Mouse (Mus musculus): ENCODE measurements around the gene Tab3.

Tab3 gene

DNA sequence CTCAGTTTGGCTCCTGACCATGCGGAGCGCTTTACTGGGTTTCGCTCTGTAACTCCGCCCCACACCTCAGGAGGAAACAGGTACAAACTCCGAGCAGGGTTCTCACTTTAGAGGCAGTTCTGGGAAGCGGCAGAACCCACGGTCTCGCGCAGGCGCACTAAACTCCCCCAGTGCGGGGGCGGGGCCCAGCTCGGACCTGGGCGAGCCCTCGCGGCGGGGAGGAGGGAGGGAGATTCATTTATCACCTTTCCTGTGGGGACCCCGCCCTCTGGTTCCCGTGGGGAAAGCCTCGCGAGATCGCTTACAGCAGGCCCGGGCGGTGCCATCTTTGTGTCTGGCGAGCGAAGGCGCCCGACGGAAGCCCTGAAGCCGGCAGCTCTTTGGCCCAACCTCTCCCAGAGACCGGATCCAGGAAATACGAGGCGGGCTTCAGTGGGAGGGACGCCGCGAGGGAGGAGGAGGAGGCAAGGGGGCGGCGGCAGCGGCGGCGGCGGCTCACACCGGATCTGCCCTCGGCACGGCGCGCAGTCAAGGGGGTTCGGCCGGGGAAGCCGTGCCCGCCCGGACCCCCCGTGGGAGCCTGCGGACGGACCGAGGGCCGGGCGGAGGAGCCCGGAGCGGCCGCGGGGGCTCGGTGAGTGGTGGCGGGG, at the start of gene Tab3:
Gene Tab3 (plus strand): TSS at position 491 of the 650 bp plus-strand sequence.
- TF ChIP-seq POU5F1 (IDR thresholded peaks at IDR 0.05; ENCODE audit: borderline replicate concordance, low read length) (no peak), CTCF (conservative IDR thresholded peaks at IDR 0.05; ENCODE audit: low read length) (no peak), NANOG (IDR thresholded peaks at IDR 0.05; ENCODE audit: borderline replicate concordance, low read length) (no peak)
- Histone ChIP-seq H3K4me3 (replicated peaks; ENCODE audit: low read length) (peak within 1 kb of the TSS; percentile 86), H3K9me3 (ENCODE audit: low read length) (no peaks in the 10 kb centered on the region), H3K27me3 (ENCODE audit: insufficient read depth, low read length) (no peaks in the 10 kb centered on the region), H3K4me1 (replicated peaks; ENCODE audit: low read depth, low read length) (peaks cover 11% of the 10 kb centered on the region), H3K36me3 (ENCODE audit: insufficient read depth, low read length) (no peaks in the 10 kb centered on the region)

DNA sequence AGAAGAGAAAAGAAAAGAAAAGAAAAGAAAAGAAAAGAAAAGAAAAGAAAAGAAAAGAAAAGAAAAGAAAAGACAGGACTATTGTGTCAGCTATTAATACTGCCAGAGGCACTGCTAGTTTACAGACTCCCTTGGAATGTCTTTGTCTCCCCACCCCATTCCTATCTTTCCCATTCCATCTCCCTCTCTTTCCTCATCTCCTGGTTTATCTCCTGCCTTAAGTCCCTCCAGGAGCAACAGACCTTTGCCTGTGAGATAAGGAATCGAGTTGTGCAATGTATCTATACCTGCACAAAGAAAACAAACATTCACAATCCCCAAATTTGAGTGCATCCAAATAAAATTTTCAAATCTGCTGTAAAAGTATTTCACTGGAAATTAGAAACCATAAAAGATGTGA, 48.3 kb upstream of the Tab3 start:
- no peak for TF ChIP-seq NANOG (IDR thresholded peaks at IDR 0.05; ENCODE audit: borderline replicate concordance, low read length)
- TF ChIP-seq CTCF (conservative IDR thresholded peaks at IDR 0.05; ENCODE audit: low read length): no peak
- TF ChIP-seq POU5F1 (IDR thresholded peaks at IDR 0.05; ENCODE audit: borderline replicate concordance, low read length): no peak
- H3K9me3 ChIP-seq (ENCODE audit: low read length): no peaks in the 10 kb centered on the region
- H3K36me3 ChIP-seq (ENCODE audit: insufficient read depth, low read length): no peaks in the 10 kb centered on the region
- H3K4me3 ChIP-seq (replicated peaks; ENCODE audit: low read length): no peak overlapping the region
- H3K4me1 ChIP-seq (replicated peaks; ENCODE audit: low read depth, low read length): no peaks in the 10 kb centered on the region
- H3K27me3 ChIP-seq (ENCODE audit: insufficient read depth, low read length): no peaks in the 10 kb centered on the region

DNA sequence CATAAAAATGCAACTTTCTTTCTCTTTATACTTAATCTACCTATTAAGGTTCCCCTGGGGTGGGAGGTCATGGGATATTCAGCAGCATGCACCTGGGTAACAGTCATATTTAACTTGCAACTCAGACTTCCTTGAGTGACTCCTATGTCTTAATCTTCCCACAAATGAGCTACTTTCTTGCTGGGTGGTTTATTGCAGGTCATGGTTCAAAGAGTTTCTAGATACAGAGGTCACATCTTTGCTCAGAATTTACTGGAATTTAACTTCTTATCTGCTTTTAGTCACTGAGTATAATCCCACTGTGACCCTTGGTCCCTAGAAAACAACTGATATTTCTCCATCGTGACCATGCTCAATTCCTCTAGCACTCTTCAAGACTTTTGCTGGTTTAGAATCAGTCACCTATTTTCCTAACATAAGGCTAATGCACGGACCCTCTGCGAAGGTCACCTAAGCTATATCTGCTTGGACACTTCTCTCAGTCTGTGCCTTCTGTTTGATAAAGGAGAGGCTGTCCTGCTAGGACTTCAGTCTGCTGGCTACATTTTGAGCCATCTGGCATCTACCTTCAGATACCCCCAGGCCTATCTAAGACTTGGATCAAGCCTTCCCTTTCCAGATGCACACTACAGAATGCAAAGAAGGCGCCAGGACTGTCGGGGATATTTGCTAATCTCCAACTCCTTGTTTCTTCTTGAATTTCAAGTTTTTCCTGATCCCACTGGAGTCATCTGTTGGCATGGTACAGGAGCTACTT, 47.4 kb upstream of the Tab3 start:
- no peaks in the 10 kb centered on the region for H3K36me3 ChIP-seq (ENCODE audit: insufficient read depth, low read length)
- no peak for TF ChIP-seq CTCF (conservative IDR thresholded peaks at IDR 0.05; ENCODE audit: low read length)
- TF ChIP-seq NANOG (IDR thresholded peaks at IDR 0.05; ENCODE audit: borderline replicate concordance, low read length): no peak
- TF ChIP-seq POU5F1 (IDR thresholded peaks at IDR 0.05; ENCODE audit: borderline replicate concordance, low read length): no peak
- H3K27me3 ChIP-seq (ENCODE audit: insufficient read depth, low read length): no peaks in the 10 kb centered on the region
- no peaks in the 10 kb centered on the region for H3K9me3 ChIP-seq (ENCODE audit: low read length)
- H3K4me3 ChIP-seq (replicated peaks; ENCODE audit: low read length): no peak overlapping the region
- no peaks in the 10 kb centered on the region for H3K4me1 ChIP-seq (replicated peaks; ENCODE audit: low read depth, low read length)

DNA sequence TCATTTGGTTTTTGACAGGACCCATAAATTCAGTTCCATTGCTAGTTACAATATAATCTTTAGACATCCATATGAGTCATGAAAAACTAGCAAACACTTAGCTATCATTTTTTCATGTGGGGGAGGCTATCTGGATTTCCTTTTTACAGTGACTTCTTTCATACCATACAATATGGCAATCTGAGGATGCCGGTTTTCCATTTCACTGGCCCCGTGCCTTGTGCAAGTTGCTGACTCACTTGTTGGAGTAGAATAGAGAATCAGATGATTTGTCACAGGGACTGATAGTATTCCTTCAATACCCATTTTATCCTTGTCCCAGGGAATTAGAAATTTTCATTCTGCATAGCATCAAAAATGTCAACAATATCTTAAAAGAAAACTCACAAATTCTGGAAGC, 14.9 kb upstream of the Tab3 start:
- no peak overlapping the region for H3K4me3 ChIP-seq (replicated peaks; ENCODE audit: low read length)
- H3K36me3 ChIP-seq (ENCODE audit: insufficient read depth, low read length): no peaks in the 10 kb centered on the region
- H3K9me3 ChIP-seq (ENCODE audit: low read length): no peaks in the 10 kb centered on the region
- H3K27me3 ChIP-seq (ENCODE audit: insufficient read depth, low read length): no peaks in the 10 kb centered on the region
- H3K4me1 ChIP-seq (replicated peaks; ENCODE audit: low read depth, low read length): no peaks in the 10 kb centered on the region
- no peak for TF ChIP-seq NANOG (IDR thresholded peaks at IDR 0.05; ENCODE audit: borderline replicate concordance, low read length)
- no peak for TF ChIP-seq CTCF (conservative IDR thresholded peaks at IDR 0.05; ENCODE audit: low read length)
- no peak for TF ChIP-seq POU5F1 (IDR thresholded peaks at IDR 0.05; ENCODE audit: borderline replicate concordance, low read length)

DNA sequence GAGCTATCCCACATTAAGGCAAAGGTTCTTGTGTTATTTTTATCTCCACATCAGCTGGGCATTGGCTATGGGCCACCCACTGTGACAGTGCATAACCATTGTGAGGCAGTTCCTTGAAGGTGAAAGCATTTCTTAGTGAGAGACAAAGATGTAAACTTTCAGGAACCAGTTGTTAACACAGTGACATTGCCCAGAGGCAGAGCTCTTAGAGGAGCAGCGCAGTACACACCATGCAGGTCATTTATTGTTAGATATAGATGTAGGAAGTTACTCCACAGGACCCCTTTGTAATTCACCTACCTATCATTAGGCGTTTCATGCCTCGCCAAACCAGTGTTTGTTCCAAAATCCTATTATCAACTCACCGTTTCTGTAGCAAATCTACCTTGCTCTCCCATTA, 7.6 kb upstream of the Tab3 start:
- no peak overlapping the region for H3K4me3 ChIP-seq (replicated peaks; ENCODE audit: low read length)
- TF ChIP-seq NANOG (IDR thresholded peaks at IDR 0.05; ENCODE audit: borderline replicate concordance, low read length) (peak; percentile 63), CTCF (conservative IDR thresholded peaks at IDR 0.05; ENCODE audit: low read length) (no peak)
- no peaks in the 10 kb centered on the region for H3K27me3 ChIP-seq (ENCODE audit: insufficient read depth, low read length)
- no peaks in the 10 kb centered on the region for H3K4me1 ChIP-seq (replicated peaks; ENCODE audit: low read depth, low read length)
- no peaks in the 10 kb centered on the region for H3K9me3 ChIP-seq (ENCODE audit: low read length)
- no peaks in the 10 kb centered on the region for H3K36me3 ChIP-seq (ENCODE audit: insufficient read depth, low read length)

DNA sequence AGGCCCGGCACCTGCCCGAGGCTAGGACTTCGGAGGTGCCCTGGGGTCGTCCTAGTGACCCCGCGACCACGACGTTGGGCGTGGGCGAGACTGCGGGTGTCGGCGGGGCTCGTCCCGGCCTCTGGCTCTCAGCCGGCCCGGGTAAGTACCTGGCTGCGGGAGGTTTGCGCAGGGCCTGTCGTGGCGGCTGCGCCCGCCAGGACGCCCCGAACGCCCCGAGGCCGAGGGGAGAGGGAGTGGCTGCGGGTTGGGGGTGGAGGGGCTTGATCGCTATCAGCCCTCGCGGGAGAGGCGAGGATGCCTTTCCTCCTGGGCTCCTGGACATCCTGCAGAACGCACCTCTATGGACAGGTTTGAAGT, 340 bp downstream of the Tab3 start:
- no peak for TF ChIP-seq CTCF (conservative IDR thresholded peaks at IDR 0.05; ENCODE audit: low read length)
- TF ChIP-seq POU5F1 (IDR thresholded peaks at IDR 0.05; ENCODE audit: borderline replicate concordance, low read length): no peak
- no peak for TF ChIP-seq NANOG (IDR thresholded peaks at IDR 0.05; ENCODE audit: borderline replicate concordance, low read length)
- H3K4me1 ChIP-seq (replicated peaks; ENCODE audit: low read depth, low read length): peaks cover 11% of the 10 kb centered on the region
- H3K27me3 ChIP-seq (ENCODE audit: insufficient read depth, low read length): no peaks in the 10 kb centered on the region
- no peaks in the 10 kb centered on the region for H3K9me3 ChIP-seq (ENCODE audit: low read length)
- no peaks in the 10 kb centered on the region for H3K36me3 ChIP-seq (ENCODE audit: insufficient read depth, low read length)
- H3K4me3 ChIP-seq (replicated peaks; ENCODE audit: low read length): peak overlapping the region; percentile 86

DNA sequence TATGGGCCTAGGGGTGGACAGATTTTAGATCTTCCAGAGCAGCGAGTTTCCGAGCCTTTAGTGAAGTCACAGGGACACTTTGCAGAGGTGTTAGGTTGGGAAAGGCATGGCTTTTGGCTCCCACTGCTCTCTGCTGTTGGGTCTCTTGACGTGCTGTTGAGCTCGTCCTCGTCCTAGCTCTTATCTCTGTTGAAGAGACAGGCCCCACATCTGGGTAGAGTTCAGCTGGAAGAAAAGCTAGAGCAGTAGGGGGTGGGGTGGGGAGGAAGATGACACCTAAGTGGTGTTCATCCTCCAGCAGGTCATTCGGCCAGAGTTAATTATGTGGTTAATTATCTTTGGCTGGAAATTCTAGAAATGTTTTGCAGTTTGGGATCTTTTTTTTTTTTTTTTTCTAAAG, 2.5 kb downstream of the Tab3 start:
- TF ChIP-seq CTCF (conservative IDR thresholded peaks at IDR 0.05; ENCODE audit: low read length): no peak
- no peak for TF ChIP-seq POU5F1 (IDR thresholded peaks at IDR 0.05; ENCODE audit: borderline replicate concordance, low read length)
- TF ChIP-seq NANOG (IDR thresholded peaks at IDR 0.05; ENCODE audit: borderline replicate concordance, low read length): no peak
- no peaks in the 10 kb centered on the region for H3K36me3 ChIP-seq (ENCODE audit: insufficient read depth, low read length)
- no peaks in the 10 kb centered on the region for H3K9me3 ChIP-seq (ENCODE audit: low read length)
- H3K4me3 ChIP-seq (replicated peaks; ENCODE audit: low read length): no peak overlapping the region
- no peaks in the 10 kb centered on the region for H3K27me3 ChIP-seq (ENCODE audit: insufficient read depth, low read length)
- H3K4me1 ChIP-seq (replicated peaks; ENCODE audit: low read depth, low read length): peaks cover 11% of the 10 kb centered on the region

DNA sequence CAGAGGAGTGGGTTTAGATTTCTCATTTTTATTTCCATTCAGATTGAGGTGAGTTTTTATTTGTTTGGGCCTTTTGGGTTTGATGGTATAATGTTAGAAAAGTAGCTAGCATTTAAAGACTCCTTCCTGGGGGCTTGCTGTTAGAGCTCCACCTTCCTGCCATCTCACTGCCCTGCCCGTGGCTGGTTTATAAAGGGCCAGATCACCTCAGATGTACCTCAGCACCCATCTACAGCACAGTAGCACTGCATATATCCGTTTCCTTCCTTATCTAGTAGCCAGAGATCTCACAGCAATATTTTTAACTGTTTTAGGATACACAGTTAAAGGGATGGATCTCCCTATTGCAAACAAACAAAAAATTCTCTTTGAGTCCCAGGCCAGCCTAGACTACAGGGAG, 6.9 kb downstream of the Tab3 start:
- Histone ChIP-seq H3K4me3 (replicated peaks; ENCODE audit: low read length) (no peak overlapping the region), H3K4me1 (replicated peaks; ENCODE audit: low read depth, low read length) (peaks cover 11% of the 10 kb centered on the region), H3K9me3 (ENCODE audit: low read length) (no peaks in the 10 kb centered on the region), H3K27me3 (ENCODE audit: insufficient read depth, low read length) (no peaks in the 10 kb centered on the region), H3K36me3 (ENCODE audit: insufficient read depth, low read length) (no peaks in the 10 kb centered on the region)
- no peak for TF ChIP-seq CTCF (conservative IDR thresholded peaks at IDR 0.05; ENCODE audit: low read length)
- no peak for TF ChIP-seq POU5F1 (IDR thresholded peaks at IDR 0.05; ENCODE audit: borderline replicate concordance, low read length)
- no peak for TF ChIP-seq NANOG (IDR thresholded peaks at IDR 0.05; ENCODE audit: borderline replicate concordance, low read length)
